Mouse (Mus musculus) neural tube, embryonic 12.5 days (tissue): ENCODE measurements around the gene Tmem169. TPM values are rescaled to one million over a fixed set of nuclear protein-coding genes. Genes with fewer than 3 reads are reported as not detected.
"Not testable (repeated sequence)": the region's sequence is repeated elsewhere in the genome, so short reads cannot be mapped to it uniquely, and the experiment has no call there.

Experiments
- ATAC-seq: fragments of 200-750 bp; cut with Nextera tagmentation; 2 replicates; pipeline ENCODE4 v1.8.0; 2017; ENCODE audit warnings: low read depth, mild to moderate bottlenecking, moderate TSS enrichment, moderate library complexity; ENCODE audit not compliant: low FRiP score
- H3K27ac ChIP-seq: fragments of 300-500 bp; sonication (generic); 2 replicates; pipeline ENCODE4 v1.5.1; 2016
- H3K27me3 ChIP-seq: fragments of 300-500 bp; sonication (generic); replicated peaks from 2 replicates; pipeline ENCODE4 v1.6.1; 2016; ENCODE audit warnings: mild to moderate bottlenecking
- H3K36me3 ChIP-seq: fragments of 300-500 bp; sonication (generic); 2 replicates; pipeline ENCODE4 v1.6.1; 2016; ENCODE audit warnings: mild to moderate bottlenecking
- H3K4me1 ChIP-seq: fragments of 300-500 bp; sonication (generic); 2 replicates; pipeline ENCODE4 v1.6.1; 2016
- H3K4me2 ChIP-seq: fragments of 300-500 bp; sonication (generic); replicated peaks from 2 replicates; pipeline ENCODE4 v1.6.1; 2016; ENCODE audit warnings: mild to moderate bottlenecking
- H3K4me3 ChIP-seq: fragments of 300-500 bp; sonication (generic); 2 replicates; pipeline ENCODE4 v1.5.1; 2016
- H3K9ac ChIP-seq: fragments of 300-500 bp; sonication (generic); 2 replicates; pipeline ENCODE4 v1.6.1; 2016; ENCODE audit warnings: mild to moderate bottlenecking
- H3K9me3 ChIP-seq: fragments of 300-500 bp; sonication (generic); 2 replicates; pipeline ENCODE4 v1.6.1; 2016; ENCODE audit warnings: mild to moderate bottlenecking
- WGBS: fragments of 180-500 bp; shearing (Covaris S2); methylation state at CpG from one replicate; pipeline ENCODE4 v1.1.7; 2016; 5-methylcytosine and 5-hydroxymethylcytosine counted together
- polyA plus RNA-seq: library from polyadenylated mRNA; unstranded; fragments of >200 nt; fragmentation: Nextera tagmentation; extraction: Ambion mirVana; gene quantifications from 2 replicates; pipeline ENCODE4 v1.2.1, GENCODE M21; 2016

Tmem169 gene
- polyA plus RNA-seq, result 29.2 and 30.2 TPM in 2 replicates

GRCm38 (mm10) chr1:72283992-72284485 lies at the start of gene Tmem169, which contains the start of gene Pecr:
Gene Tmem169 (plus strand): TSS chr1:72284369.
Gene Pecr (minus strand): TSS chr1:72284314.
- under 1% methylated on average over 30 of the region's 30 CpGs for WGBS
- ATAC-seq, result peak; percentile 98

GRCm38 (mm10) chr1:72236363-72237006 lies 47.7 kb upstream of the Tmem169 start:
- Histone ChIP-seq H3K27ac (peak overlapping the region; percentile 50; the same call in 1 of the 2 replicates), H3K9ac (peak overlapping the region; percentile 61), H3K4me3 (peak overlapping the region; percentile 46), H3K4me2 (peak overlapping the region; percentile 64)
- H3K36me3 ChIP-seq, H3K27me3 ChIP-seq, H3K4me1 ChIP-seq, H3K9me3 ChIP-seq: not testable (repeated sequence)
- peak; percentile 82 for ATAC-seq
- under 1% methylated on average over 38 of the region's 50 CpGs for WGBS

More at GRCm38 (mm10) chr1:72283992-72284485, at the start of gene Tmem169, which contains the start of gene Pecr:
- Histone ChIP-seq H3K36me3 (no peaks in the 10 kb centered on the region), H3K27ac (no peak within 1 kb of the TSS), H3K9me3 (no peaks in the 10 kb centered on the region), H3K4me1 (peaks cover 21% of the 10 kb centered on the region), H3K4me2 (peak within 1 kb of the TSS; percentile 89), H3K4me3 (peak within 1 kb of the TSS; percentile 49), H3K9ac (peak within 1 kb of the TSS; percentile 60), H3K27me3 (no peaks in the 10 kb centered on the region)

GRCm38 (mm10) chr1:72237007-72237775 lies 47.0 kb upstream of the Tmem169 start:
- 0 out of 2 replicates have a peak, but pooled peaks cover 4% of the 10 kb centered on the region for H3K27me3 ChIP-seq
- WGBS, result 6% methylated on average over 13 of the region's 13 CpGs
- no peaks in the 10 kb centered on the region for H3K4me1 ChIP-seq
- peak overlapping the region; percentile 49 for H3K4me2 ChIP-seq
- H3K9ac ChIP-seq, result no peak overlapping the region
- H3K9me3 ChIP-seq, result no peaks in the 10 kb centered on the region
- H3K27ac ChIP-seq, result no peak overlapping the region
- no peak for ATAC-seq
- H3K4me3 ChIP-seq, result no peak overlapping the region
- H3K36me3 ChIP-seq, result no peaks in the 10 kb centered on the region

- H3K4me1 ChIP-seq, result no peaks in the 10 kb centered on the region
- H3K9me3 ChIP-seq, result no peaks in the 10 kb centered on the region
- ATAC-seq, result no peak
- H3K4me3 ChIP-seq, result no peak overlapping the region
- no peak overlapping the region for H3K9ac ChIP-seq
- H3K27ac ChIP-seq, result no peak overlapping the region
- no peaks in the 10 kb centered on the region for H3K36me3 ChIP-seq
- 0 out of 2 replicates have a peak overlapping the region, but pooled peaks have one; percentile 5 for H3K4me2 ChIP-seq
- H3K27me3 ChIP-seq, result 0 out of 2 replicates have a peak, but pooled peaks cover 4% of the 10 kb centered on the region
- 57% methylated on average over 10 of the region's 10 CpGs for WGBS
Observed at GRCm38 (mm10) chr1:72238016-72238580, 46.1 kb upstream of the Tmem169 start.

- H3K4me1 ChIP-seq, H3K9me3 ChIP-seq, H3K36me3 ChIP-seq, H3K4me3 ChIP-seq, H3K27me3 ChIP-seq, ATAC-seq, H3K27ac ChIP-seq, H3K9ac ChIP-seq, H3K4me2 ChIP-seq: not testable (repeated sequence)
- 89% methylated on average over 3 of the region's 3 CpGs for whole genome bisulfite sequencing
Observed at GRCm38 (mm10) chr1:72239113-72239512, 45.1 kb upstream of the Tmem169 start.

- Histone ChIP-seq H3K4me3 (no peak overlapping the region), H3K36me3 (no peaks in the 10 kb centered on the region)
Observed at GRCm38 (mm10) chr1:72242581-72243143, 41.5 kb upstream of the Tmem169 start.

GRCm38 (mm10) chr1:72243656-72244316 lies 40.4 kb upstream of the Tmem169 start:
- peak overlapping the region; percentile 89 for H3K27ac ChIP-seq
- no peaks in the 10 kb centered on the region for H3K27me3 ChIP-seq
- peak overlapping the region; percentile 73 for H3K9ac ChIP-seq
- H3K4me1 ChIP-seq, result no peaks in the 10 kb centered on the region
- under 1% methylated on average over 47 of the region's 47 CpGs for WGBS
- H3K4me3 ChIP-seq, result peak overlapping the region; percentile 40
- no peaks in the 10 kb centered on the region for H3K36me3 ChIP-seq
- H3K9me3 ChIP-seq, result no peaks in the 10 kb centered on the region
- peak overlapping the region; percentile 63 for H3K4me2 ChIP-seq
- ATAC-seq, result peak; percentile 91

More at GRCm38 (mm10) chr1:72242581-72243143, 41.5 kb upstream of the Tmem169 start:
- no peak for ATAC-seq
- Histone ChIP-seq H3K27ac (no peak overlapping the region), H3K27me3 (no peaks in the 10 kb centered on the region), H3K9ac (no peak overlapping the region), H3K4me1 (no peaks in the 10 kb centered on the region), H3K9me3 (no peaks in the 10 kb centered on the region), H3K4me2 (no peak overlapping the region)
- WGBS, result 85% methylated on average over 5 of the region's 5 CpGs

GRCm38 (mm10) chr1:72244317-72245036 lies 39.7 kb upstream of the Tmem169 start:
- Histone ChIP-seq H3K4me3 (no peak overlapping the region), H3K4me2 (peak overlapping the region; percentile 63), H3K9me3 (no peaks in the 10 kb centered on the region), H3K27ac (no peak overlapping the region), H3K4me1 (no peaks in the 10 kb centered on the region), H3K36me3 (no peaks in the 10 kb centered on the region), H3K27me3 (no peaks in the 10 kb centered on the region), H3K9ac (no peak overlapping the region)
- ATAC-seq, result peak; percentile 87
- 2% methylated on average over 12 of the region's 12 CpGs for WGBS

GRCm38 (mm10) chr1:72248226-72248737 lies 35.9 kb upstream of the Tmem169 start:
- not testable (repeated sequence) for H3K27ac ChIP-seq, H3K4me3 ChIP-seq, H3K9me3 ChIP-seq, H3K36me3 ChIP-seq, H3K4me1 ChIP-seq, H3K4me2 ChIP-seq, ATAC-seq, H3K27me3 ChIP-seq, H3K9ac ChIP-seq
- whole genome bisulfite sequencing, result 41% methylated on average over 9 of the region's 9 CpGs

GRCm38 (mm10) chr1:72251806-72252205 lies 32.4 kb upstream of the Tmem169 start:
- Histone ChIP-seq H3K4me2 (no peak overlapping the region), H3K9ac (no peak overlapping the region), H3K36me3 (no peaks in the 10 kb centered on the region), H3K4me3 (no peak overlapping the region), H3K9me3 (no peaks in the 10 kb centered on the region), H3K27ac (no peak overlapping the region), H3K27me3 (no peaks in the 10 kb centered on the region), H3K4me1 (0 out of 2 replicates have a peak, but pooled peaks cover 15% of the 10 kb centered on the region)
- ATAC-seq, result no peak
- 83% methylated on average over 1 of the region's 1 CpGs for WGBS
